8 mouse cellular contexts compared by ENCODE assay signal in genomic region chr8:122576648-122577022, GRCm38 (mm10). TPM values are rescaled to one million over a fixed set of nuclear protein-coding genes. Genes with fewer than 3 reads are reported as not detected.
DNase-seq lines count a peak whose midpoint lies in the region; ATAC-seq and TF ChIP-seq lines count a peak whose summit lies in the region.

Gene Aprt (minus strand): TSS chr8:122576909.

- peak within 1 kb of the TSS; percentile 71 for H3K4me3 ChIP-seq in bone marrow, adult 2 months (replicated peaks; ENCODE audit: control insufficient read depth, low read depth, low read length)
- H3K4me3 ChIP-seq in embryonic facial prominence, embryonic 15.5 days (replicated peaks), result peak within 1 kb of the TSS; percentile 71
- peak within 1 kb of the TSS; percentile 76 for H3K4me3 ChIP-seq in limb, embryonic 14.5 days (replicated peaks; ENCODE audit: low read length)
- peak within 1 kb of the TSS; percentile 61 for H3K4me3 ChIP-seq in midbrain, postnatal 0 days (ENCODE audit: low read depth, low read length)

- peak; percentile 95 for DNase-seq in 416B (ENCODE audit: low read depth)
- peak; percentile 93 for DNase-seq in heart, adult 8-10 months (ENCODE audit: low spot score)
- DNase-seq in kidney, adult 9 months, result peak; percentile 97
- peak; percentile 94 for DNase-seq in limb, embryonic 14.5 days (ENCODE audit: low spot score)
- DNase-seq in midbrain, postnatal 0 days (ENCODE audit: low spot score), result peak; percentile 94
- peak; percentile 91 for DNase-seq in spleen, postnatal 14 days (ENCODE audit: low spot score in 2 of 2)

- peak; percentile 71; the same call in 1 of the 2 replicates for TF ChIP-seq POLR2A in bone marrow, adult 2 months (IDR thresholded peaks at IDR 0.05; ENCODE audit: borderline replicate concordance, control insufficient read depth, low read depth, low read length)
- TF ChIP-seq POLR2A in limb, embryonic 14.5 days (IDR thresholded peaks at IDR 0.05; ENCODE audit: borderline replicate concordance, extremely low read depth, insufficient read depth, insufficient read length), result 0 out of 2 replicates have a peak, but pooled peaks have one; percentile 26

- H3K36me3 ChIP-seq in embryonic facial prominence, embryonic 15.5 days, result peaks cover 27% of the 10 kb centered on the region
- H3K36me3 ChIP-seq in limb, embryonic 14.5 days (ENCODE audit: control insufficient read depth, insufficient read depth, low read length), result peaks cover 35% of the 10 kb centered on the region
- H3K36me3 ChIP-seq in midbrain, postnatal 0 days (ENCODE audit: insufficient read depth, low read length), result no peaks in the 10 kb centered on the region; the same call in 1 of the 2 replicates

- no peaks in the 10 kb centered on the region; the same call in 1 of the 2 replicates for H3K4me1 ChIP-seq in bone marrow, adult 2 months (ENCODE audit: control insufficient read depth, insufficient read depth, low read length)
- H3K4me1 ChIP-seq in embryonic facial prominence, embryonic 15.5 days, result peaks cover 51% of the 10 kb centered on the region
- peaks cover 46% of the 10 kb centered on the region for H3K4me1 ChIP-seq in limb, embryonic 14.5 days (ENCODE audit: control insufficient read depth, insufficient read depth, low read length)
- H3K4me1 ChIP-seq in midbrain, postnatal 0 days (ENCODE audit: insufficient read depth, low read length), result peaks cover 17% of the 10 kb centered on the region

- no peak for TF ChIP-seq CTCF in bone marrow, adult 2 months (IDR thresholded peaks at IDR 0.05; ENCODE audit: control insufficient read depth, insufficient read depth, low read length)
- TF ChIP-seq CTCF in midbrain, postnatal 0 days (IDR thresholded peaks at IDR 0.05), result no peak

- no peaks in the 10 kb centered on the region for H3K27me3 ChIP-seq in embryonic facial prominence, embryonic 15.5 days
- no peaks in the 10 kb centered on the region for H3K27me3 ChIP-seq in limb, embryonic 14.5 days (ENCODE audit: control insufficient read depth, insufficient read depth, low read length)
- no peaks in the 10 kb centered on the region for H3K27me3 ChIP-seq in midbrain, postnatal 0 days (ENCODE audit: insufficient read depth, low read length)

- H3K27ac ChIP-seq in bone marrow, adult 2 months (ENCODE audit: control insufficient read depth, insufficient read depth, low read depth, low read length, poor library complexity), result peak within 1 kb of the TSS; percentile 67
- H3K27ac ChIP-seq in embryonic facial prominence, embryonic 15.5 days (replicated peaks), result peak within 1 kb of the TSS; percentile 75
- peak within 1 kb of the TSS; percentile 70 for H3K27ac ChIP-seq in limb, embryonic 14.5 days (replicated peaks; ENCODE audit: low read depth, low read length)
- H3K27ac ChIP-seq in midbrain, postnatal 0 days (ENCODE audit: low read depth, low read length), result peak within 1 kb of the TSS; percentile 80

- WGBS in bone marrow, adult 2 months, result under 1% methylated on average over 39 of the region's 39 CpGs
- WGBS in embryonic facial prominence, embryonic 15.5 days, result under 1% methylated on average over 39 of the region's 39 CpGs
- under 1% methylated on average over 33 of the region's 39 CpGs for WGBS in limb, embryonic 14.5 days
- WGBS in midbrain, postnatal 0 days, result under 1% methylated on average over 39 of the region's 39 CpGs

- peak within 1 kb of the TSS; percentile 77 for H3K4me2 ChIP-seq in embryonic facial prominence, embryonic 15.5 days (replicated peaks)
- peak within 1 kb of the TSS; percentile 79 for H3K4me2 ChIP-seq in limb, embryonic 14.5 days (replicated peaks; ENCODE audit: low read depth, low read length, severe bottlenecking)
- peak within 1 kb of the TSS; percentile 91 for H3K4me2 ChIP-seq in midbrain, postnatal 0 days (ENCODE audit: low read depth, low read length, poor library complexity, severe bottlenecking)

- peak within 1 kb of the TSS; percentile 69 for H3K9ac ChIP-seq in embryonic facial prominence, embryonic 15.5 days
- peak within 1 kb of the TSS; percentile 89 for H3K9ac ChIP-seq in limb, embryonic 14.5 days (ENCODE audit: low read depth, low read length, severe bottlenecking)
- H3K9ac ChIP-seq in midbrain, postnatal 0 days (replicated peaks; ENCODE audit: low read length, poor library complexity, severe bottlenecking), result peak within 1 kb of the TSS; percentile 87

- no peaks in the 10 kb centered on the region for H3K9me3 ChIP-seq in embryonic facial prominence, embryonic 15.5 days (replicated peaks)
- no peaks in the 10 kb centered on the region for H3K9me3 ChIP-seq in limb, embryonic 14.5 days (ENCODE audit: control insufficient read depth, low read length)
- H3K9me3 ChIP-seq in midbrain, postnatal 0 days (ENCODE audit: low read length), result no peaks in the 10 kb centered on the region

- ATAC-seq in embryonic facial prominence, embryonic 15.5 days (ENCODE audit: insufficient number of reproducible peaks, low FRiP score, low TSS enrichment, low read depth), result peak; percentile 90
- ATAC-seq in limb, embryonic 14.5 days (ENCODE audit: low FRiP score, low read depth), result peak; percentile 93
- ATAC-seq in midbrain, postnatal 0 days (ENCODE audit: low FRiP score), result peak; percentile 85

RNA-seq across cellular contexts. Expression of gene Aprt, which starts in this region (rescaled TPM):
- polyA plus RNA-seq in bone marrow, adult 2 months (2011; ENCODE audit: insufficient read depth, insufficient read length, low replicate concordance, missing spikeins), result 41.8 and 95.4 TPM in 2 replicates
- polyA plus RNA-seq in embryonic facial prominence, embryonic 15.5 days (2015; fragmentation: Nextera tagmentation; extraction: Ambion mirVana), result 298 and 312 TPM in 2 replicates
- 10 to 100 TPM; 39.5 to 50.6 (median 44.3) TPM for total RNA-seq in heart, adult 8-10 months (2022)
- polyA plus RNA-seq in limb, embryonic 14.5 days (2012; rRNA removed), result 199 and 217 TPM in 2 replicates
- 348 and 382 TPM in 2 replicates for polyA plus RNA-seq in limb, embryonic 14.5 days (2014; fragmentation: Nextera tagmentation; extraction: Ambion mirVana)
- total RNA-seq in midbrain, postnatal 0 days (2014; rRNA removed), result 83.9 and 97.2 TPM in 2 replicates
- 157 and 170 TPM in 2 replicates for polyA plus RNA-seq in midbrain, postnatal 0 days (2015; fragmentation: Nextera tagmentation; extraction: Ambion mirVana)

Comparison
In these comparisons a context has a peak if more than half of its experiments do, and no peak if none do; other contexts are left out.
1. Peak in every context shown above with its lines: DNase-seq, ATAC-seq, H3K4me3 ChIP-seq and H3K27ac ChIP-seq.